Mouse (Mus musculus) common myeloid progenitor, adult 5-6 weeks (primary cell): Measurements from ENCODE around the gene Rab42. TPM values are rescaled to one million over a fixed set of nuclear protein-coding genes. Genes with fewer than 3 reads are reported as not detected.
A peak's percentile ranks its signal among the peaks of the same experiment; 100 is the strongest.
"Not testable (repeated sequence)": the region's sequence is repeated elsewhere in the genome, so short reads cannot be mapped to it uniquely, and the experiment has no call there.

Experiments
- ATAC-seq: replicated peaks from 2 replicates; pipeline ENCODE4 v1.8.0; 2016; ENCODE audit warnings: low read depth, mild to moderate bottlenecking, moderate TSS enrichment, inconsistent platforms; ENCODE audit not compliant: poor library complexity, severe bottlenecking
- total RNA-seq: library from RNA; stranded (forward); fragments of 200-1000, 187-1606 nt; gene quantifications from 2 replicates; pipeline ENCODE4 v1.2.3, GENCODE M21; 2017

The Rab42 gene
- total RNA-seq, 1 experiment from 2014 or later: not detected

- ATAC-seq: no peak
Measured at GRCm38 (mm10) chr4:132315711-132316110, 12.5 kb upstream of the Rab42 start.

GRCm38 (mm10) chr4:132312627-132313026 is 9.4 kb upstream of the Rab42 start:
- no peak for ATAC-seq

- ATAC-seq: no peak
Measured at GRCm38 (mm10) chr4:132311801-132312200, 8.6 kb upstream of the Rab42 start.

GRCm38 (mm10) chr4:132311209-132311608 is 8.0 kb upstream of the Rab42 start:
- ATAC-seq: no peak

- peak; percentile 21 for ATAC-seq
Measured at GRCm38 (mm10) chr4:132309849-132310472, 6.8 kb upstream of the Rab42 start.

GRCm38 (mm10) chr4:132309140-132309848 is 6.1 kb upstream of the Rab42 start:
- ATAC-seq: peak; percentile 68

GRCm38 (mm10) chr4:132308437-132309139 is 5.4 kb upstream of the Rab42 start:
- peak; percentile 77 for ATAC-seq

- no peak for ATAC-seq
Measured at GRCm38 (mm10) chr4:132306004-132306403, 2.8 kb upstream of the Rab42 start.

- ATAC-seq: no peak; the same call in 1 of the 2 replicates
Measured at GRCm38 (mm10) chr4:132305276-132305675, 2.1 kb upstream of the Rab42 start.

- not testable (repeated sequence) for ATAC-seq
Measured at GRCm38 (mm10) chr4:132303484-132303883, 299 bp upstream of the Rab42 start.

- ATAC-seq: no peak; the same call in 1 of the 2 replicates
Measured at GRCm38 (mm10) chr4:132301965-132302938, 933 bp downstream of the Rab42 start.

GRCm38 (mm10) chr4:132301486-132301885 is 1.7 kb downstream of the Rab42 start:
- ATAC-seq: no peak

GRCm38 (mm10) chr4:132299849-132300248 is 3.3 kb downstream of the Rab42 start:
- no peak for ATAC-seq

- 0 out of 2 replicates have a peak, but pooled peaks have one; percentile 27 for ATAC-seq
Measured at GRCm38 (mm10) chr4:132295696-132296390, 7.3 kb downstream of the Rab42 start.

GRCm38 (mm10) chr4:132293682-132294240 is 9.4 kb downstream of the Rab42 start:
- no peak for ATAC-seq

- ATAC-seq: no peak; the same call in 1 of the 2 replicates
Measured at GRCm38 (mm10) chr4:132292988-132293387, 10.2 kb downstream of the Rab42 start.

- ATAC-seq: no peak
Measured at GRCm38 (mm10) chr4:132291624-132292335, 11.4 kb downstream of the Rab42 start.

- ATAC-seq: no peak
Measured at GRCm38 (mm10) chr4:132291056-132291455, 12.1 kb downstream of the Rab42 start.
